Mouse (Mus musculus): ENCODE measurements around the gene Gpr146. TPM values are rescaled to one million over a fixed set of nuclear protein-coding genes. Genes with fewer than 3 reads are reported as not detected.

The Gpr146 gene
- total RNA-seq, 2 experiments from 2014 or later: 12.5 to 13.9 TPM

DNA sequence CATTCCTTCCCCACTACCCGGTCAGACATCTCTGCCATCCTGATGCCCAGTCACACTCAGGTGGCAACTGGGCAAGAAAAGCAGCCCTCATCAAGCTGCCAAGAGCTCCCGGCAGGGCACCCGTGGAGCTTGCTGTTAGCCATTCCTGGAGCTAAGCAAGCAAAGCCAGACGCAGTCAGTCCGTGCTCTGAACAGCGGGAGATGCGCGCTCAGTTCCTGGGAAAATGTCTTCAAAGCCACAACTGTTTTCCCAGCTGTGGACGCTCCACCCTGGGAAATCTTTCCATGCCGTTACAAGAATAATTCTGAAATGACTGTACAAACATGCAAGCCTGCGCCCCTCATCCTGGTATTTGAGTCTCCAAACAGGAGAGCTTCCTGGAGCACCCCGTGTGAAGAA lies 64.9 kb downstream of the Gpr146 start:
- no peak for TF ChIP-seq CTCF (IDR thresholded peaks at IDR 0.05)
- intact Hi-C loops (cut with DNase I): no loop called here
- H3K4me3 ChIP-seq: no peak overlapping the region
- peak overlapping the region; percentile 79 for H3K27ac ChIP-seq
- no peak for DNase-seq (ENCODE audit: extremely low spot score in 1 of 2, low spot score in 2 of 2)

- no peak overlapping the region for H3K4me3 ChIP-seq
- peak overlapping the region; percentile 69 for H3K27ac ChIP-seq
- TF ChIP-seq CTCF (IDR thresholded peaks at IDR 0.05): no peak
- intact Hi-C loops (cut with DNase I): loop anchor here (1.0 kb wide), 1 partner anchor 18 kb away; no protein-coding TSS in a partner anchor
- DNase-seq (ENCODE audit: extremely low spot score in 1 of 2, low spot score in 2 of 2): no peak
These were observed 65.5 kb downstream of the Gpr146 start for GRCm38 (mm10) chr5:139442962-139443361.

DNA sequence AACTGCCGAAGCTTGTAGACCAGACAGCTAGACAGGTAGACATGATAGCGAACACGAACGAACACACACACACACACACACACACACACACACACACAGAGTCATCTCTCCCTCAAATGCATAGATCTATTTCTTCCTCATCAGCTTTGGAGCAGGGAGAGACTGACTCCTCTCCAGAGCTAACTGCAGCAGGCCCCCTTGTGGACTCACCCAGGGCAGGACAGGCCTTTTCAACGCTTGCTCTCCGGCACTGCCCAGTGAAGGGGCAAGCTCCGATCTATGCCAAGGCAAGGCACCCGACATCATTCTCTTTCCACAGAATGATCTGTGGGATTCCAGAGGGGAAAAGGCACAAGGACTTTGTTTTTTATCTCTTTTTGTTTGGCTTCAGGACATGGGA lies 67.8 kb downstream of the Gpr146 start:
- DNase-seq (ENCODE audit: extremely low spot score in 1 of 2, low spot score in 2 of 2): no peak
- no peak overlapping the region for H3K4me3 ChIP-seq
- no peak overlapping the region for H3K27ac ChIP-seq
- intact Hi-C loops (cut with DNase I): loop anchor here (5.0 kb wide), 1 partner anchor 43 kb away; no protein-coding TSS in a partner anchor
- TF ChIP-seq CTCF (IDR thresholded peaks at IDR 0.05): peak; percentile 38

Small RNAs within 50 kb of the gene (microRNA-seq; reads per million reads assigned to microRNA genes)
- 261 to 310 reads per million in 2 experiments for gene Mir339

Other genes starting within 250 kb of the Gpr146 start
- 100 to 1,000 TPM; 767 to 781 TPM for gene Prkar1b, start 227.7 kb upstream of the Gpr146 start, total RNA-seq (2021)
- gene Dnaaf5, start 227.5 kb upstream of the Gpr146 start, total RNA-seq (2021): 1 to 10 TPM; 7.4 to 8.2 TPM
- gene Sun1, start 177.1 kb upstream of the Gpr146 start, total RNA-seq (2021): 100 to 1,000 TPM; 135 to 147 TPM
- gene Get4, start 125.4 kb upstream of the Gpr146 start, total RNA-seq (2021): 10 to 100 TPM; 44.8 to 48.9 TPM
- 100 to 1,000 TPM; 242 to 256 TPM for gene Adap1, start 52.1 kb upstream of the Gpr146 start, total RNA-seq (2021)
- gene Cox19, start 26.3 kb upstream of the Gpr146 start, total RNA-seq (2021): 10 to 100 TPM; 67.6 to 69.4 TPM
- not detected for gene Cyp2w1, start 25.1 kb upstream of the Gpr146 start, total RNA-seq (2021)
- under 1 TPM; 0.29 to 0.63 TPM for gene C130050O18Rik, start 27.6 kb downstream of the Gpr146 start, total RNA-seq (2021)
- gene Gper1, start 45.5 kb downstream of the Gpr146 start, total RNA-seq (2021): 1 to 10 TPM; 2.5 to 2.8 TPM
- 10 to 100 TPM; 16.3 to 17.9 TPM for gene 3110082I17Rik, start 82.8 kb downstream of the Gpr146 start, total RNA-seq (2021)
- gene Zfand2a, start 106.9 kb downstream of the Gpr146 start, total RNA-seq (2021): 10 to 100 TPM; 53.9 to 60.0 TPM
- under 1 TPM; 0.19 to 0.27 TPM for gene Uncx, start 165.8 kb downstream of the Gpr146 start, total RNA-seq (2021)